Mouse (Mus musculus): Measurements from ENCODE around the gene Prr15l. TPM values are rescaled to one million over a fixed set of nuclear protein-coding genes. Genes with fewer than 3 reads are reported as not detected.
A peak's percentile ranks its signal among the peaks of the same experiment; 100 is the strongest.

Gene Prr15l
- polyA plus RNA-seq, 1 experiment from 2014 or later, result 1.5 TPM

DNA sequence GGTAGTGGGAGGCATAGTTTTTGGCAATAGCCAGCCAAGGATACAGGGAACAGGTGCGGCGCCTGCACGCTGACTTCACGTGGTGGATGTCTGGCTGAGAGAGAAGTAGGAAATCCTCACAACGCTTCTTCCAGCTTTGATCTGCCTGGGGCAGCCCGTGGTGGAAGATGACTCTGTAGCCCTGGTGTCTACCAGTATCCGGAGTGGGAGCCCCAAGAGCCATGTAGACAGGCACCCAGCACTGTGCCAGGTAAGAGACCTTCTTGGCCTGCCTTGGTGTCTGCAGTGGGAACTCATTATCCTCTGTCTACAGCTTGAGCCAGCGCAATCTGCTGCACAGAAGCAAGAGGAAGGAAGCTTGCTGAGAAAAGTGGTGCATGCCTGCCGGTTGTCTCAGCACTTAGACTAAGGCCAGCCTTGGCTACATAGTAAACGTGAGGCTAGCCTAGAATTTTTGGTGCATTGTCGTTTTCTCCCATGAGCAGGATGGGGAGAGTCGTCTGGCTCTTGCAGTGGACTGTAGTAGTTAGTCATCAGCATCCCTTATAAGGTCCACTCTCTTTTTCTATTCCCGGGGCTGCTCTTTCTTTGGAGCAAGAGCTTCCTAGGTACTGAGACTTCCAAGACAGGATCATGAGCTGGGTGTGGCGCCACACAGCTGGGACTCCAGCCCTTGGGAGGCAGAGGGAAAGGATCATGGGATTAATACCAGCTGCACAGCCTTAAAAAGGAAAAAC, 17.1 kb downstream of the Prr15l start:
- peak; percentile 55 for DNase-seq (ENCODE audit: low spot score)

DNA sequence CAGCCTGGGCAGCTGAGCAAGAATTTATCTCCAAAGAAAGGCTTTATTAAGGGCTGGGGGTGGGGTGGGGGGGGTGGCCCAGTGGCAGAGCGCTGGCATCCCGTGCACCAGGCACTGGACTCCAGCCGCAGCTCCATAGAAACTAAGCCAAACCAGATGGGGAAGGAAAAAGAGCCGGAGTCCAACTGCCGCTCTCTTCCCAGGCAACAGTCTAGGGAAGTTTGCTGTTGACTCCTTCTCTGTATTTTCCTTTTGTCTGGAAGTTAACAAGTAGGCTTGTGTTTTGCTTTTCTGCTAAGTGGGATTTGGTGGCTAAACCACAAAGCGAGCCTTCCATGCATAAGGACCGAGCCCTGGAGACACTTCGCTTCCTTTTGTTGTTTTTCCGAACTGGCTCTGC, 18.6 kb downstream of the Prr15l start:
- DNase-seq (ENCODE audit: low spot score), result no peak

DNA sequence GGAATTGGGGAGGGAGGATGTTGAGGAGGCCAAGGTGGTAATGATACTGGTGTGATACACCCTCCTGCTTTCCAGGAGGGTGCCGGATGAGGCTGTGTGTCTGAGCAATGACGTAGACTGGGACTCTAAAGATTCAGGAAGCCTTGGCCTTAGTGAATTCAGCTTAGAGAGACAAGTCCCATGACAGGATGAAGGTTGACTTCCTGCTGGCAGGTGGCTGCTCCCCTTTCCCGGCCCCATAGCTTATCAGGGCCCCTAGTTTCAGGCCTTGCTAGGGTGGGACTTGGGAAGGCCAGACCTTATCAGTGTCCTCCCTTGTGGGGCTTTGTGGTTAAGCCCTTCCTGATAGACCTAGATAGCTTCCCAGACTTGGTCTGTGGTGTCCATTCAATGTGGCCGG, 19.9 kb downstream of the Prr15l start:
- peak; percentile 30 for DNase-seq (ENCODE audit: low spot score)

GRCm38 (mm10) chr11:96950767-96951166, 22.9 kb downstream of the Prr15l start:
- no peak for DNase-seq (ENCODE audit: low spot score)

- DNase-seq (ENCODE audit: low spot score), result peak; percentile 64
These were observed 24.5 kb downstream of the Prr15l start for GRCm38 (mm10) chr11:96952426-96952825.

DNA sequence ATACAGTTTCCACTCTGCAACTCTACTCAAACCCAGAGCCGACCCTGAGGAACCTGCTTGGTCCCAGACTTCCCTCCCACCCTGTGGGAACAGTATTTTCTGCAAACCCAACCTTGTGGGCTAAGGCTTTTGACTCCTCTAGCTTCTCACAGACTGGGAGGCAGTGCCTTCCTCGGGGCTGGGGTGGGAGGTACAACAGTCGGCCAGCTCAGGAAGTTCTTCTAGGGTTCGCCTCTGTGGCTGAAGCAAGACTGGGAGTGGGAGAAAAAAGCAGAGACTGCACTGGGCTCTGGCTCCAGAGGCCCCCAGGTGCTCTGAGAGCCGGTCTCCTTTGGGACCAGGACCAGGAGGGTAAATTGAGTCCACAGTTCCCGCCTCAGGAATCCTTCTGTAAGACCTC, 25.0 kb downstream of the Prr15l start:
- peak; percentile 34 for DNase-seq (ENCODE audit: low spot score)

DNA sequence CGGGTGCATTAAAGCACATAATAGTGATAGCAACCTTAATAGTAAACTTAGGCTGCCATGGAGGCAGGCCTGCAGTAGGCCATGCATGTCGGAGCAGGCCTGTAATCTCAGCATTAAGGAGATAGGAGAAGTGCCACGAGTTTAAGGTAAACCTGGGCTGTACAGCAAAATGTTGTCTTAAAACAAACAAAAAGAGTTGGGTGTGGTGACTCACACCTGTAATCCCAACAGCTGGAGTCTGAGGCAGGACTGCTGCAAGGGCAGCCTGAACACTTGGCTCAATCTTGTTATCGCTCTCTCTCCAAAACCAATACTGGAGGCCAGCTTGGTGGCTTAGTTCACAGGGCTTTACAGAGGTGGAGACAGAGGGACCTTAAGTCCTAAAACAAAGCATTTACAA, 27.2 kb downstream of the Prr15l start:
- DNase-seq (ENCODE audit: low spot score), result no peak

- DNase-seq (ENCODE audit: low spot score), result no peak
These were observed 28.3 kb downstream of the Prr15l start for GRCm38 (mm10) chr11:96956009-96956724.

GRCm38 (mm10) chr11:96957061-96957805, 29.3 kb downstream of the Prr15l start:
- peak; percentile 72 for DNase-seq (ENCODE audit: low spot score)

GRCm38 (mm10) chr11:96963580-96963979, 35.7 kb downstream of the Prr15l start:
- peak; percentile 80 for DNase-seq (ENCODE audit: low spot score)

GRCm38 (mm10) chr11:96966172-96966571, 38.3 kb downstream of the Prr15l start:
- DNase-seq (ENCODE audit: low spot score), result no peak

DNA sequence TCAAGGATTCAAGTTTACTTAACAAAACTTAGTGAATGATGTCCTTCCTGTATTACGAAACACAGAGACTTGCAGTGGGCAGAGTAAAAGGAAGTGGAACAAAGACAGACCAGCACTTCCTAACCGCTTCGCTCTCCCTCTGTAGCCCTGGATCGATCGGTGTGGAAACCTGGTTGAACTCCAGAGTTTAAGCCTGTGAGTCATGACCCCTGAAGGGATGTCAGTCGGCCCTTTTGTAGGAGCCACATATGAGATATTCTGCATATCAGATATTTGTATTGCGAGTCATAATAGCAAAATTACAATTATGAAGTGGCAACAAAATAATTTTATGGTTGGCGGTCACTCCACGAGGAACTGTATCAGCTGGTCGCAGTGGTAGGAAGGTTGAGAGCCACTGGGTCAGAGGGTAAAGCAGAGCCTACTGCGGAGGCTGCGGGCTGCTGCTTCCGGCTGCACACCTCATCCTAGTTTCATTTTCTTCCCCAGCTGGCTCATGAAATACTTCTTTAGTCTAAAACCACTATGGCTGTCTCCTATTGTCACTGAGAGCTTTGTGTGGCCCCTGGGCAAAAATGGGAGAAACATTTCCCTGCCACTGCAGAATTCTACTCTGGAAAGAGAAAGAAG, 39.1 kb downstream of the Prr15l start:
- peak; percentile 67 for DNase-seq (ENCODE audit: low spot score)

- peak; percentile 46 for DNase-seq (ENCODE audit: low spot score)
These were observed 39.8 kb downstream of the Prr15l start for GRCm38 (mm10) chr11:96967544-96968269.

- DNase-seq (ENCODE audit: low spot score), result no peak
These were observed 40.6 kb downstream of the Prr15l start for GRCm38 (mm10) chr11:96968476-96968875.

DNA sequence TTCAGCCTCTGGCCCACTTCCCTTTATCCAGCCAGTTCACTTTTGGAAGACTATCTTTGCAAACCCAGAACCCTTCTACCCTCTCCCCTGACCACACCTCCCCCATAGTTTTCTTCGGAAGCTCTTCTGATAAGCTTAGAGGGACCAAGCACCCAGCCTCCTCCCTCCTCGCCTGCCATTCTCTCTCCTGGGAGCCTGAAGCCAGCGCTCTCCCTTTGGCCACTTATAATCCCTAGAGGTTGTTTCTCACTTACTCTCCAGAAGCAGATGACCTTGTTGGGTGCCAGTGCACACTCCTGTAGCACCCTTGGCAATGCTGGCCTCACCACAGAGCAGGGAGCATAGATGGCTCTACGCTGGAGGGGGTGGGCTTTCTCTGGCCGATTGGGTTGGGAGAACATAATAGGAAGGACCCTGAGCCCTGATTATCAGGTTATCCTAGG, 41.4 kb downstream of the Prr15l start:
- DNase-seq (ENCODE audit: low spot score), result no peak

GRCm38 (mm10) chr11:96969746-96970145, 41.8 kb downstream of the Prr15l start:
- no peak for DNase-seq (ENCODE audit: low spot score)

DNA sequence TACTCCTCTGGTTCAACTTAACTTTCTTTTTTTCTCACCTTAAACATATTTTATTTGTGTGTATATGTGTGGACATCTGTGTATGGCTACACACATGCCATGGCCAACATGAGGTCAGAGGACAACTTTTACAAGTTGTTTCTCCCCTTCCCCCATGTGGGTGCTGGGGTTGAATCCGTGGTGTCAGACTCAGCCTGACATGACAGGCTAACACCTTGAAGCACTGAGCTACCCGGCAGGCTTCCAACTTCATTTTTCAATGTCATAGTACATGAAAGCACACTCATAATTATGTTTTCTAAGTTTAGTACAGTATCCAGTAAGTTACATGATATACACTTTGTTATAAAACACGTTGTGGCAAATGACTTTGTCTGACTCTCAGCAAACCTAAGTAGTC, 42.4 kb downstream of the Prr15l start:
- DNase-seq (ENCODE audit: low spot score), result no peak

DNA sequence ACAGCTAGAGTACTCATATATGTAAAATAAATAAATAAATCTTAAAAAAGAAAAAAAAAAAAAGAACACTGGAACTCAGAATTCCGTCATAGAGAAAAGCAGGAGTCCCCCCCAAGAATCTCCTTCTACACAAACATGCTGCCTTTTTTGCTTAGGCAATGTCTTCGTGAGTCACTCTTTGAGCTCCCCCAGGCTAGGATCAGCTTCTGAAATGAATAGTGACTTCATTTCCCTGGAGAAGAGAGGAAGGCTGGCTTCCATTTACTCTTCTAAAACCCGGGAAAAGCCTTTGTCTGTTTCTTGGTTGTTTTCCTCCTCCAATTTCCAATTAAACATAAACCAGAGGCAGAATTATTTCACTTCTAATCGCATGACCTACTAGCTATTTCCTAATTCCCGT, 45.0 kb downstream of the Prr15l start:
- DNase-seq (ENCODE audit: low spot score), result no peak

DNA sequence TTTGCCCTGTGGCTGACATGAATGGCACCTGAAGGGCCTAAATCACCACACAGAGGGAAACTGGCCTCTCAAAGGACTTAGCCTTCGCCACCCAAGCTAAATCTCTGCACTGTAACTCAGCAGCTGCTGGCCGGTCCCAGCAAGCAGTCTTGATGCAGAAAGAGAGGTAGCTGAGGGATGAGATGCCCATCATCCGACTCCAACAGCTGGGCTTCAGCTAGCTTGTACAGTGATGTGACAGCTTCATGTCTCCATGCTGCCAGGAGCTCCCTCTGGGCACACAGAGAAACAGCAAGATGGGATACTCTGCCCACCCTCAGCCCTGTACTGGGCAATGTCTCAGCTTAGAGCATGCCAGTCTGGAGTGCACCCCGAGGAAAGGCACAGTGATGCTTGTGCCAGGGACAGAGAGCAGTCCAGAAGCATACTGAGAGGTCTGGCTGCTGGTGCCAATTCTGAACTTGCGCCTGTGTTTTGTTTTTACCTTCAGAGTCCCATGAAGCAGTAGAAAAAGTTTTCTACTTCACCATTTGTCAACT, 45.6 kb downstream of the Prr15l start:
- no peak for DNase-seq (ENCODE audit: low spot score)

GRCm38 (mm10) chr11:96974813-96975212, 46.9 kb downstream of the Prr15l start:
- DNase-seq (ENCODE audit: low spot score), result no peak

Measured in thymus, postnatal 0 days (tissue).